Mouse (Mus musculus) naive thymus-derived CD4-positive, alpha-beta T cell, adult 2 months (primary cell): ENCODE results near the gene Aoc2.
"Not testable (repeated sequence)": the region's sequence is repeated elsewhere in the genome, so short reads cannot be mapped to it uniquely, and the experiment has no call there.

ENCODE experiments used
- DNase-seq: peaks from one replicate; pipeline ENCODE4 v3.0.0-alpha.2; 2011; ENCODE audit warnings: low read depth

Gene Aoc2

GRCm38 (mm10) chr11:101315665-101316500 is 9.0 kb upstream of the Aoc2 start, which contains the start of gene Psme3:
Psme3 (plus strand) TSS chr11:101316213.
- DNase-seq: peak; percentile 92

- DNase-seq: no peak
Measured at GRCm38 (mm10) chr11:101316501-101316917, 8.4 kb upstream of the Aoc2 start.

GRCm38 (mm10) chr11:101323609-101324008 is 1.3 kb upstream of the Aoc2 start:
- DNase-seq: peak; percentile 46

GRCm38 (mm10) chr11:101325201-101325600 is 338 bp downstream of the Aoc2 start:
- DNase-seq: not testable (repeated sequence)

- DNase-seq: no peak
Measured at GRCm38 (mm10) chr11:101326147-101326546, 1.3 kb downstream of the Aoc2 start.

- DNase-seq: no peak
Measured at GRCm38 (mm10) chr11:101327311-101327710, 2.4 kb downstream of the Aoc2 start.

GRCm38 (mm10) chr11:101328941-101329635 is 4.2 kb downstream of the Aoc2 start:
- no peak for DNase-seq

GRCm38 (mm10) chr11:101330371-101330924 is 5.6 kb downstream of the Aoc2 start, which contains the start of gene Aoc3:
Aoc3 (plus strand) TSS chr11:101330605.
- no peak for DNase-seq

GRCm38 (mm10) chr11:101330961-101331360 is 6.1 kb downstream of the Aoc2 start:
- not testable (repeated sequence) for DNase-seq

GRCm38 (mm10) chr11:101332537-101332936 is 7.7 kb downstream of the Aoc2 start:
- no peak for DNase-seq

- DNase-seq: no peak
Measured at GRCm38 (mm10) chr11:101334023-101334422, 9.2 kb downstream of the Aoc2 start.

GRCm38 (mm10) chr11:101334516-101334915 is 9.7 kb downstream of the Aoc2 start:
- no peak for DNase-seq

- DNase-seq: no peak
Measured at GRCm38 (mm10) chr11:101335685-101336084, 10.8 kb downstream of the Aoc2 start.

GRCm38 (mm10) chr11:101338123-101338760 is 13.4 kb downstream of the Aoc2 start:
- DNase-seq: no peak

GRCm38 (mm10) chr11:101347083-101347775 is 22.4 kb downstream of the Aoc2 start:
- no peak for DNase-seq

GRCm38 (mm10) chr11:101348774-101349173 is 23.9 kb downstream of the Aoc2 start:
- DNase-seq: no peak

GRCm38 (mm10) chr11:101349216-101349615 is 24.4 kb downstream of the Aoc2 start:
- no peak for DNase-seq

GRCm38 (mm10) chr11:101351100-101351720 is 26.3 kb downstream of the Aoc2 start:
- no peak for DNase-seq

- DNase-seq: no peak
Measured at GRCm38 (mm10) chr11:101351721-101352111, 26.9 kb downstream of the Aoc2 start.

GRCm38 (mm10) chr11:101353436-101353835 is 28.6 kb downstream of the Aoc2 start:
- no peak for DNase-seq

- no peak for DNase-seq
Measured at GRCm38 (mm10) chr11:101354438-101355010, 29.7 kb downstream of the Aoc2 start.
